Mouse (Mus musculus) CH12.LX (cell line): ENCODE data around the gene Slc7a11.

Experiments
- CTCF ChIP-seq, 2 experiments: IDR thresholded peaks in 1 of 2; conservative IDR thresholded peaks in 1 of 2; 2 replicates each; pipeline ENCODE4 v1.5.1; 2011 to 2012; ENCODE audit warnings: low read depth in 2 of 2, low read length in 2 of 2, improper control_type of control experiment in 1 of 2, inconsistent platforms in 1 of 2, mild to moderate bottlenecking in 1 of 2, moderate library complexity in 1 of 2
- ELF1 ChIP-seq: IDR thresholded peaks from 2 replicates; pipeline ENCODE4 v1.6.1; 2014; ENCODE audit warnings: low read depth, mild to moderate bottlenecking, inconsistent platforms, low read length, improper control_type of control experiment
- EP300 ChIP-seq: IDR thresholded peaks from 2 replicates; pipeline ENCODE4 v1.6.1; 2011; ENCODE audit warnings: low read length, improper control_type of control experiment
- IRF4 ChIP-seq: IDR thresholded peaks from 2 replicates; pipeline ENCODE4 v1.6.1; 2014; ENCODE audit warnings: low read depth, mild to moderate bottlenecking, inconsistent platforms, low read length, improper control_type of control experiment
- KAT2A ChIP-seq: IDR thresholded peaks from 2 replicates; pipeline ENCODE4 v1.6.1; 2012; ENCODE audit warnings: low read length, improper control_type of control experiment, inconsistent platforms; ENCODE audit not compliant: insufficient replicate concordance
- MYC ChIP-seq: IDR thresholded peaks from 2 replicates; pipeline ENCODE4 v1.6.1; 2011; ENCODE audit warnings: low read depth, mild to moderate bottlenecking, improper control_type of control experiment, low read length
- POLR2A ChIP-seq: IDR thresholded peaks from 2 replicates; pipeline ENCODE4 v1.6.1; 2011; ENCODE audit warnings: low read depth, mild to moderate bottlenecking, improper control_type of control experiment, low read length
- TBP ChIP-seq: conservative IDR thresholded peaks from 2 replicates; pipeline ENCODE4 v1.6.1; 2011; ENCODE audit warnings: low read depth, low read length, improper control_type of control experiment
- USF1 ChIP-seq: IDR thresholded peaks from 2 replicates; pipeline ENCODE4 v1.6.1; 2014; ENCODE audit warnings: low read depth, mild to moderate bottlenecking, inconsistent platforms, low read length, improper control_type of control experiment
- ZNF384 ChIP-seq: IDR thresholded peaks from 2 replicates; pipeline ENCODE4 v1.6.1; 2012; ENCODE audit warnings: low read depth, low read length, improper control_type of control experiment, inconsistent platforms

- TF ChIP-seq CTCF (conservative IDR thresholded peaks at IDR 0.05 in 1 of 2, IDR thresholded peaks at IDR 0.05 in 1 of 2; ENCODE audit: low read depth in 2 of 2, low read length in 2 of 2) = no peak
- TF ChIP-seq KAT2A = no peak
- TF ChIP-seq EP300 = no peak
- TF ChIP-seq USF1 = no peak
- TF ChIP-seq MYC = no peak
- no peak for TF ChIP-seq POLR2A
- TF ChIP-seq TBP = no peak
- TF ChIP-seq ZNF384 = no peak
- TF ChIP-seq IRF4 = no peak
- no peak for TF ChIP-seq ELF1
Measured at GRCm38 (mm10) chr3:50258852-50259251, 184.6 kb downstream of the Slc7a11 start.
